Mouse (Mus musculus) ovary, postnatal 36 days (tissue): ENCODE data around the gene Ntf5.

Experiments
- DNase-seq: peaks from one replicate; pipeline ENCODE4 v3.0.0; 2022; ENCODE audit warnings: low spot score, mixed read lengths

The Ntf5 gene

DNA sequence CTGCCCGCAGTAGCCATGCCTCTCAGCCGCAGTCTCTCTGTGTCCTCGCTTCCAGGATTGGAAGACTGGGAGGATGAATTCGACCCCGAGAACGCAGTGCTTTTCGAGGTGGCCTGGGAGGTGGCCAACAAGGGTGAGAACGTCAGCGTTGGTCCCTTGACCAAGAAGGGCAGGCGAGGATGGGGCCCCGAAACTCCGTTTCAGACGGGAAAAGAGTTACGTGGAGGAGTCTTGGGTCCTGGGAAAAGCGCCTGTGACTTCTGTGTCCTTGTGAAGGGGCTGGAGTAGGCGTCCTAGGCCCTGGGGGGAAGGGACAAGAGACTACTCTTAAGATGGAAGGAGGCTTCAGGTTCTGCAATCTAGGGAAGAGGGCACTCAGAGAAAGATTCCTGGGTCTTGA lies 21.5 kb downstream of the Ntf5 start:
- no peak for DNase-seq

DNA sequence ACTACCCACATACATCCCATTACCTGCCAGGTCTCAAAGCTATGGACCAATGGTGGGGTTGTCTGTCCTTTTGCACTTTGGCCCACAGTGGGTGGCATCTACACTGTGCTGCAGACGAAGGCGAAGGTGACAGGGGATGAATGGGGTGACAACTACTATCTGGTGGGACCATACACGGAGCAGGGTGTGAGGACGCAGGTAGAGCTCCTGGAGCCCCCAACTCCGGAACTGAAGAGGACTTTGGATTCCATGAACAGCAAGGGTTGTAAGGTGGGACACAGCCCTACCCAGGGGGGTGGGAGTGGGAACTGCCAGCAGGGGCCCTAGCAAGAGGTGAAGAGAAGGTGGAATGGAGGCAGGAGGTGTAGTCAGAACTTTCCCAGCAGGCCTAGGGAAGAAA lies 22.9 kb downstream of the Ntf5 start:
- no peak for DNase-seq

DNA sequence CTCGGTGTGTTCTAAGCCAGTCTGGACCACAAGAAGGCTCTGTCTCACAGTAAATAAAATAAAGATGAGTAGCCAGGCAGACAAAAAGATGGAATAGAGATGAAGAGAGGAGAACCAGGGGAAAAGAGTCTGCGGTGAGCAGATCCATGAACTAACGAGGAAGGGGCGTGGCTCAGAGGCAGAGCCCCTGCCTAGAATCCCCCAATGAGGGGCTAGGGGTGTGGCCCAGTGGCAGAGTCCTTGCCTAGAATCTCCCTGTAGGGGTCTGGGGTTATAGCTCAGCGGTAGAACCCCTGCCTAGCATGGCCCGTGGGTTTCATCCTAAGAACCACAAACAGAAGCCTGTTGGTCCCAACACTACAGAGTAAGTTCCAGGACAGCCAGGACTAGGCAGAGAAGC lies 23.6 kb downstream of the Ntf5 start:
- DNase-seq = no peak

DNA sequence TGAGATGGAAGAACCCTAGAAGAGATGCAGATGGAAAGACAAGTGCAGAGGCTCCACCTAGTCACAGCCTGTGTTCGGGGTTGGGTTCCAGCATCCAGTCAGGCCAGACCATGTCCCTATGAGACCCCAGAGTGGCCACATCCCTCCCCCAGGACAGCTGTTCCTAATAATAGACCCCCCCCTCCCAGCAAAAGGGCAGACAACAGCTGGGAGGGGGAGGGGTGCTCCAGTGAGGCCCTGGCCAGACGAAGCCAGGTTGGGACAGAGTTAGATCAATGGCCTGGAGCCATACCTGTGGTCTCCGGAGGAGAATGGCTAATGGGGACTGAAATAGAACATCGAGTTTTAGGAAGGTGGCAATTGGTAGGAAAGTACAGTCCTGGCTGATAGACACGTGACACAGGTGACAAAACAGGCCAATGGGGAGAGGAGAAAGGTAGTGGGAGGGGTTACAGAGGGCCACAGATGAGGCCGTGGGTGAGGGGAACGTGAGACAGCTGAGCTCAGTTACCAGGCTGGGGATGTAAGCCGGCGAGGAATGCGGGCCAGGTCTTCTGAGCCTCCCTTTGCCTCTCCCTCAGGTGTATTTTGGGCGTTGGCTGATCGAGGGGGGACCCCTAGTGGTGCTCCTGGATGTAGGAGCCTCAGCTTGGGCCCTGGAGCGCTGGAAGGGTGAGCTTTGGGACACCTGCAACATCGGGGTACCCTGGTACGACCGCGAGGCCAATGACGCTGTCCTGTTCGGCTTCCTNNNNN lies 24.2 kb downstream of the Ntf5 start, which contains the start of gene Ruvbl2:
Gene Ruvbl2 (minus strand): TSS at position 576 of the 756 bp plus-strand sequence.
- DNase-seq = peak; percentile 24

DNA sequence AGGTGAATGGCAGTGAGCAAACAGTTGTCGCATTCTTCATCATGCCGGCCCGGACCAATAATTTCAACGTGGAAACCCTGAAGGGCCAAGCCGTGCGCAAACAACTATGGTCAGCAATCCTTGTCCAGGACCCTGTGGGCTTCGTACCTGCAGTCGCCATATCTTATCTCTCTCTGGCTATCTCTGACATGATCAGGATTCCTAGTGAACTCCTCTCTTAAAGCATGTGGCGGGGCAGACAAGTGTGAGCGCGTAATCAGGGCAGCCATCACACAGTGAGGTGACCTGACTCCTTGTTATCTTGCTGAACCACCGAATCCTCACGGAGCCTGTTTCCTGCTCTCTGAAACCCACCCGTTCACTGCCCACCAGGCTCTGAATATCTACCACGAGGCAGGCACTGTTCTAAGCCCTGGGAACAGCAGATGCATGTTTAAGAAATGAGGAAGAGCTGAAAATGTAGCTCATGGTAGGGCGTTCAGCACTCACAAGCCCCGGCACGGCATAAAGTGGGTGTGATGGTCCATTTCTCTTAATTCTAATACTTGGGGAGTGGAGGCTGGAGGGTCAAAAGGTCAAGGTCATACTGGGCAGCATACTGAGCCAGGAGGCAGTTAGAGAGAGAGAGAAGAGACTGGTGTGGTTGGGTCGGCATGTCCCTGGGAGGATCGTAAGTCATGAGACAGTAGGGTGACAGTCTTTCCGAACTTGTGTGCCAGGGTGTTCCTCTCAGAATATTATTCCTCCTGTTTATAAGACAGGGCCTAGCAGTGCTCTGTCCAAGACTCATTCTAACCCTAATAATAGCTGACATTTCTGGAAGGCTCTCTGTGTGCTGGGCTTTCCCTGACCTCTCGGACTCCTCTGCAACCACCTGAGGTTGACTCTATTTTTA lies 30.3 kb downstream of the Ntf5 start:
- no peak for DNase-seq

DNA sequence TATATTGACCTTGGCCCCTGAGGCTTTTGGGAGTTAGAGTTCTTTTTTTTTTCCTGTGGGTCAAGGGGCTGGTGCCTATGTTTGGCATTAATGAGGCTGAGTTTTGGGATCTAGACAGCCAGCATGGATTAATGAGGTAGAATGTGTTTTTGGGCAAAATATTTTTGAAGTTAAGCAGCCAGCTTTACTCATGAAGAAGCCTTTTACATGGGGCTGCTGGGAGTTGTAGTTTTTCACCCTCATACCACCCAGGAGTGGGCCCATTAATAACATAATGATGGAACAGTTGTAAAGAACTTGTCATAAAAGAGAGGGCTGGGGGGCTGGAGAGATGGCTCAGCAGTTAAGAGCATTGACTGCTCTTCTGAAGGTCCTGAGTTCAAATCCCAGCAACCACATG lies 33.1 kb downstream of the Ntf5 start:
- DNase-seq = no peak

DNA sequence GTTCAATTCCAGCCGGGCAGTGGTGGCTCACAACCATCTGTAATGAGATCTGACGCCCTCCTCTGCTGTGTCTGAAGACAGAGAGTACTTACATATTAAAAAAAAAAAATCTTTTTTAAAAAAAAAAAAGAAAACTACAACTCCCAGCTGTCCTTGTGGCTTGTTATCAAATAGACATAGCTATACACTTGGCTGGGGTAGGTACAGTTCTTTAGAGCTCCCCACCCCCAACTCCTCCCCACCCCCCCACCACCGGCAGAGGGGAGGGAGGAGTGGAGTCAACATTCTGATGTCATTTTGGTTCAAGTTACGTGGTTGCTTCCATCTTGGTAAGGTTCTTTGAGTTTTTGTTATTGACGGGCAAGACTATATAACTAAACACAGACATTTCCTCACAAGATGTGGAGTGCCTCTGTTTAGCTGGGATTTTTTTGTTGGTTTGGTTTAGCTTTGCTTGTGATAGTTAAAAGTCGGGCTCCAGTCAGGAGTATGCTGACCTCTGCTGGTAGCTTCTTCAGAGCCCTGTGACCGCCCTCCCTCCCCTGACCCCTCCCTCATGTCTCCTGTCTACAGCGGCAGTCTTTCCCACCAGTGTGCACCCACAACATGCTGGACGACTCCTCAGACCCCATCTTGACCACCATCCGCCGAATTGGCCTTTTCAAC lies 34.0 kb downstream of the Ntf5 start:
- no peak for DNase-seq

DNA sequence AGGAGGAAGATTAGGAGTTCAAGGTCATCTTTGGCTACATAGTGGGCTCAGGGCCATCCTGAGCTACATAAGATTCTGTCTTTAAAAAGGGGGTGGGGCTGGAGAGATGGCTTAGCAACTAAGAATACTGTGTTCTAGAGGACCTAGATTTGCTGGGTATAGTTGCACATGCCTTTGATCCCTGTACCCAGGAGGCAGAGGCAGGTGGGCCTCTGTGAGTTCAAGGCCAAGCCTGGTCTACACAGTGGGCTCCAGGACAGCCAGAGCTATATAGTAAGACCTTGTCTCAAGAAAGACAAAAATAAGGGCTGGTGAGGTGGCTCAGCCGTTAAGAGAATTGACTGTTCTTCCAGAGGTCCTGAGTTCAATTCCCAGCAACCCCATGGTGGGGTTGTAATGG lies 36.5 kb downstream of the Ntf5 start:
- no peak for DNase-seq

DNA sequence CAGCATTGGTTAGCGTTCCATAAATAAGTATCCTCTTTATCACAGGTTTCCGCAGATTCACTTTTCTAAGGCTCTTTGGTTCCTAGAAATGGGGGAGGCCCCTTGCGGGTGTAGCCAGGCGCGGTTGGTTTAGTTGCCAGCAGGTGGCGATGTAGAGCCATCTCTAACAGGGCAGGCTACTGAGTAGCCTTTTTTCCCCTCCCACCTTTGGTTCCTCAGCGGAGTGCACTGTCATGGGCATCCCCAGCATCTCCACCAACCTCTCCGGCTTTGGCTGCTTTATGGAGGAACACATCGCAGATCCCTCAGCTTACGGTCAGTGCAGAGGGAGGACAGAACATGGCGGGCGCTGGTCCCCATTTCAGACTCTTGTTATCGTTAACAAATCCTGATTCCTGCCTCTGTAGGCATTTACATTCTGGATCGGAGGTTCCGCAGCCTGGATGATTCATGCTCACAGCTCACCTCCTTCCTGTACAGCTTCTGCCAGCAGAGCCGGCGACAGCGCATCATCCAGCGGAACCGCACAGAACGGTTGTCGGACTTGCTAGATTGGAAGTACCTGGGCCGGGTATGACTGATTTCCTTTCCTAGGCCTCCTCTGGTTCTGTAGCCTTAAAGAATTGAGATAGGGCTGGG lies 38.0 kb downstream of the Ntf5 start:
- peak; percentile 81 for DNase-seq

DNA sequence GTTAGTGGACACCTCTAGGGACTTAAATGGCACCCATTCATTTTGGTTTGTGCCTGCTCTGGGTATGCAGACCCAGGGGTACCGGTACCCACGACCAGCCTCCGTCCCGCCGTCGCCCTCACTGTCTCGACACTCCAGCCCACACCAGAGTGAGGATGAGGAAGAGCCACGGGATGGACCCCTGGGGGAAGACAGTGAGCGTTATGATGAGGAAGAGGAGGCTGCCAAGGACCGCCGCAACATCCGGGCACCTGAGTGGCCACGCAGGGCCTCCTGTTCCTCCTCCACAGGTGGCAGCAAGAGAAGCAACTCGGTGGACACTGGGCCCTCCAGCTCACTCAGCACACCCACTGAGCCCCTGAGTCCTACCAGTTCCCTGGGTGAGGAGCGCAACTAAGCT lies 41.5 kb downstream of the Ntf5 start:
- no peak for DNase-seq

DNA sequence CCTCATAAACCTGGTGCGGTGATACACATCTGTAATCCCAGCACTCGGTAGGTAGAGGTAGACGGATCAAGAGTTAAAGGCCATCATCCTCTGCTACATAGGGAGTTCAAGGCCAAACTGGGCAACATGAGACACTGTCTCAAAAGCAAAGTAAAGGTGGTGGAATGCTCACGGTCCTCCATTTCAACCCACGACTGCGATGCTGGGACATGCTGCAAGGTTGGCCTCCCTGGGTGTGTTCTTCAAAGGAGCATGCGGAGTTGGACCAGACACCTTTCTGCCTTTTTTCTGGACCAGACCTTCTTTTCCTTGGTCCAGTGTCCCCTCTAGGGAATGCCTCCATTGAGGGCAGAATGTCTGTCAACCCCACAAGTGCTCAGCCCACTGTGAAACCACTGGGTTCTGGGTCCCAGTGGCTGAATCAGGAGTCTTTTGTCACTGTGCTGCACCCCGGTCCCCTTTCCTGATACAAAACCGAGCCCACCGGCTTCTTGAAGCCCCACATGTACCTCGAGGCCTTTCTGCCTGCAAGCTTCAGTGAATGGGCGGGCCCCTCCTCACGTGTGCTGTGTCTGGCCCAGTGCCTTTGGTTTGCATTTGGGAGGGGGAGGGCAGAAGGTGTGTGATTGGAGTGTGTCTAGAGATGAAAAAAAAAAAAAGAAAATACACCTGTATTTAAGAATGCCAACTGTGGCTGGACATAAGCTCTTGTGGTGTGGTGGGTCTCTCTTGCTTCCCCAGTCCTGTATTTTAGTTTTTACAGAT lies 42.6 kb downstream of the Ntf5 start:
- DNase-seq = no peak

DNA sequence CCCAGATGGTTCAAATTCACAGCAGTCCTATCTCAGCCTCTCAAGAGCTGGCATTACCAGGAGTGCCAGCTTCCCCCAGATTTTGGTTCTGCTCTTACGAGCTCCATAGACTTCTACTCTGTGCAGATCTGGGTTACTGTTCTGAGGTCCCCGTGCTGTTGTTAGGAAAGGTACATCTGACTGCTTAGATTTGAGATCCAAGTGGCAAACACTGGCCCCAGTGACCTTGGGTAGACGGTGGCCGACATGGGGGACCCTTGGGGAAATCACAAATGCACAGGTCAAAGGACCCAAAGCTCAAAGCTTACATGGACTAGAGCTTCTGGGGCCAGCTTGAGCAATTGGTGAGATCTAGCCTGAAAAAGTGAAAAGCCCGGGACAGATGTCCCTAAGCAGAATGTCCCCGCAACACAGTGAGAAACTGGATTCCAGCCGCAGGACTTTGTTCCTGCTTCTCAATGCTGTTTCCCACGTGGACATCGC lies 43.3 kb downstream of the Ntf5 start:
- no peak for DNase-seq

DNA sequence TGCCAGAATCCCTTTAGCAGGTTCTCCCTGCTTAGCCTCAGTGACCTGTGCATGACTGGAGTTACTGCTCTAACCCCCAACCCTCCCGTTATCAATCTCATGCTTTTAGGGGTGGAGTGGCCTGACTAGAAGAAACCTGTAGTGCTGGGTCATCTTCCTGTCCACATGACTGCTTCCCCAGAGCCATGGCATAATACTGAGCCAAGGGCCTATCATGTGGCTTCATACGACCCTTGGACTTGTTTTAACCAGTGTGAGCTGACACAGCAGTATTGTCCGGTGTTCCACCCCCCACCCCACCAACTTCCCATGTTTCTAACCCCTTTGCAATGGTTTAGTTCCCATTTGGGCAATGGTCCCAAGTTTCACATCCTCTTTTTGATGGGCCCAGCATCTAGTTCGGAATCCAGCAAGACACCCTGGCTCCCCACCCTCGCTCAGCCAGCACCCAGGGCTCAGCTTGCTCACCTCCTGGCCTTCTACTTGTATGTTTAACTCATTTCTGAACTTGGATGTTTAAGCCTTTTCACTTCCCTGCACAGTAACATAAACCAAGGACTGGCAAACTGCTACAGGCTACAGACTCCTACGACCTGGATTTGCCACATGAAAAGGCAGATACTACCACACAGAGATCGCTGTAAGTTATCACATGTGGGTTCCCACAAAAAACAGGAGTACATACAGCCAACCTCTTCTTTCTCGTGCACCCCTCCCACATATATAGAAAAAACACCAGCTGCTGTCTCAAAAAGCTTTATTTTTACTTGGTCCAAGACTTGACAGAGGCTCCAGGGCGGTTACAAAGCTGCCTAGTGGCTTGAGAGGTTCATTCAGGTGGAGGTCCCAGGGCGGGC lies 43.9 kb downstream of the Ntf5 start:
- no peak for DNase-seq

DNA sequence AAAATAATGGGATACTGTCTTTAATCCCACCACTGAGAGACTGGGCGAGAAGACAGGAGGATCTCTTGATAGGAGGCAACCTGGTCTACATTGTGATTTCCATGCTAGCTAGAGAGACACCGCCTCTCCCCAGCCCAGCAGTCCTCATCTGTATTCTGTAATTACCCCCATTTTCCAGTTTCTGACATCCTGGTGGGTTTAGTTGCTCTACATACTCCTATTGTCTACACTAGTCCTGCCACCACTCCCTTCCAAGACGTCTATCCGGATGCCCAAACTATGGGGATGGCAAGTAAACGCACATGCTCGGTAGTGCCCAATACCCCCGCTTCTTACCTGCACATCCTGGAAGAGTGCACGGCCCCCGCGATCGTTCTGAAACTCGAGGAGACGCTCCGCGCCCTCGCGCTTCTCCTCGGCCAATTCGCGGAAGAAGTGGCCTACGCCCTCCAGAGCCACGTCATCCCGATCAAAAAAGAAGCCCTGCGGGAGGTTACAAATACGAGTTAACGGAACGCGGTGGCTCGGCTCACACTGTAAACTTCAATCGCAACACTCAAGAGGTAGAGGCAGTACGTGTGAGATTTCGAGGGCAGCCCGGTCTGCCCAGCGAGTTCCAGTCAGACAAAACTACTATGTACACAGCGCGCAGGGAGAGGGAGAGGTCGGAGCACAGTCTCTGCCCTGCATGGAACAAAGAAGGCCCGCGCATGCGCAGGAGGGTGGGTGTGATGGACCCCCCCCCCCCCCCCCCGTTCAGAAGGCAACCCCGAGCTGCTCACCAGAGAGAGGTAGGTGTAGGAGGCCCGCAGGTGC lies 45.5 kb downstream of the Ntf5 start:
- DNase-seq = peak; percentile 79

DNA sequence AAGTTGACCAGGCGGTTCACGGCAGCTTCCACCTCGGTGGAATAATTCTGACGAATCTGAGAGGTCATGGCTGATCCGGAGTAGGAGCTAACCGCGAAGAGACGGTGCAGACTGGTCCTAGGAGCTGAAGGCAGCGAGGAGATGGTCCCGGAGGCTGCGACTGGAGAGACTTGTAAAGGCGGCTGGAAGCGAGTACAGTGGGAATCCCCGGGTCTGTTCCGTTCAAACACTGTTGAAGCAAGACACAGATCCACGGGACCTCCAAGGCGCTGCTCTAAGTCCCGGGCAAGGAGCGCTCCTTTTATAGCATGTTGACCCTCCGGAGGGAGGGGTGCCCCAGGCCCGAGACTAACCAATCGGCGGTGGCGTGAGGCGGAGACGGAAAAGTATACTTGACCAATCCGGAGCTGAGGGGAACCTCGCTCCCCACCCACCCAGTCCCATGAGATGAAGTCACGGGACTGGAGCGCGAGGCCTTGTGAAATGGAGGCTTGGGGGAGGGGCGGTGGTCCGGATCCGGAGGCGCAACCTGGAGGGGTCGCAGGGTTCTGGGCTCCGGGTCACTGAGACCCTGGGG lies 46.2 kb downstream of the Ntf5 start, which contains the start of gene Ftl1:
Gene Ftl1 (minus strand): TSS at position 321 of the 577 bp plus-strand sequence.
- peak; percentile 93 for DNase-seq

DNA sequence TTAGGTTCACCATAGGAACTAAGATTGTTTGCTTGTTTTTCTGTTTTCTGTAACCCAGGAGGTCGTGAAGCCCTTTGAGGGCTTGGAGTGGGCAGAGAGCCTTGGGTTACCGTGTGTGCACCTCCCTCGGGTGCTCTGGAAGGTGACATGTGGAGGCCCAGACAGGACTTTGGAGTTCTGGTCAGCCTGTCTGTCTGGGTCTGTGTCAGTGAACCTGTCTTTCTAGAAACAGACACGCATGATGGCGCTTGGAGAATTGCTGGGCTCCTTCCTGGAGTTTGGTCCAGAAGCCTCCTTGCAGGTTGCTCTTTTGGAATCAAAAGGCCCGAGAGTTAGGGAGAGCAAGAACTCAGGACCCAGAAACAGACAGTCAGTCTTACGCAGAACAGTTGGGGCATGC lies 46.9 kb downstream of the Ntf5 start:
- DNase-seq = peak; percentile 36

DNA sequence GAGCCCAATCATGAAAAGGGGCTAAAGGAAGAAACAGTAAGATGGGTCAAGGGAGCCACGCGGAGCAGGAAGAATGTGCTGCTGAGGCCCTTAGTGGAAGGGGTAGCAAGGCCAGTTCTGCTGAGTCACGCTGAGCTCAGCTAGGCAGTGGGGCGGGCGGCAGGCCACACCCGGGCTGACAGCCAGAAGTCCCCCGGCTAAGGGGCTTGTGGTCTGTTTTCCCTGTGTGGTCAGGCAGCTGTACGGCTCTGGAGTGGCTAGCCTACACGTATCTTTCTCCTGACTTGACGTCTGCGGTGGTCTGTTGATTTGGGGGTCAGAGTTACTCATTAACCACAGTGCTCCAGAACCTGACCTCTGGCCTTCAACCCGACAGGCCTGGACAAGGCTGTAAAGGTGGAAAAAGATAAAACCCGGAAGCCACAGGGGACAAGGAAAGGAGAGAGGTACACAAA lies 47.4 kb downstream of the Ntf5 start:
- DNase-seq = peak; percentile 68

DNA sequence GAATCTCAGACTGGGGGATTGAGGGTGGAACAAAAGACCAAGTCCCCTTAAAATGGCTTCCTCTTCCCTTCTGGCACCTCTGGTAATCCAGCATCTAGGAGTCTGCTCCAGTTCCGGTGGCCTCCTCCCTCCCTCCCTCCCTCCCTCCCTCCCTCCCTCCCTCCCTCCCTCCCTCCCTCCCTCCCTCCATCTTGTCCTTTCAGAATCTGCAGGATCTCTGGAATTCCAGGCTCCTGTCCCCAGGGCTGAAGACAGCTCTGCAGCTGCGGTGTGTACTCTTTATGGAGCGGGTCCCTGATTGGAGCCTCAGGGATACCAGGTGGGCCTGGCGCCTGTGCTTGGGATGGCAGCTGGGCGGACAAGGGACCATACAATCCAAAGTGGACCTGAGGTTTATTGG lies 47.8 kb downstream of the Ntf5 start:
- DNase-seq = no peak

DNA sequence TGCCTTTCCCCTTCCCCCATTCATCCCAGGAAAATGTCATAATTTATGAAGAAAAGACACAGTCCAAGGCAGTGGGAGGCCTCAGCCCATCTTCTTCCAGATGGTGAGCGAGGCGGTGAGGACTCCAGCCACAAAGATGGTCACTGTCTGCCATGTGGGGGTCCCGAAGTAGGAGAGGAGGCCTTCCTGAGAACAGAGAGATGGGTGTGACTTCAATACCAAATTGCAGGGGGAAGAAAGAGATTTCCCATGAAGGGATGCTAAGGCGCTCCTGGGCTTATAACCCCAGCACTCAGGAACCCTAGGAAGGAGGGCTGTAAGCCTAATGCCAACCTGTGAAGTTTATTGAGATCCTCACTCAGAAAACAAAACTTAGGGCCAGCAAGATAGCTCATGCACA lies 48.3 kb downstream of the Ntf5 start:
- no peak for DNase-seq
